Mouse (Mus musculus): ENCODE results near the gene Ggta1.

The Ggta1 gene

GRCm38 (mm10) chr2:35440480-35440879 is 22.6 kb downstream of the Ggta1 start:
- no peak for DNase-seq (ENCODE audit: low spot score in 2 of 2)

DNA sequence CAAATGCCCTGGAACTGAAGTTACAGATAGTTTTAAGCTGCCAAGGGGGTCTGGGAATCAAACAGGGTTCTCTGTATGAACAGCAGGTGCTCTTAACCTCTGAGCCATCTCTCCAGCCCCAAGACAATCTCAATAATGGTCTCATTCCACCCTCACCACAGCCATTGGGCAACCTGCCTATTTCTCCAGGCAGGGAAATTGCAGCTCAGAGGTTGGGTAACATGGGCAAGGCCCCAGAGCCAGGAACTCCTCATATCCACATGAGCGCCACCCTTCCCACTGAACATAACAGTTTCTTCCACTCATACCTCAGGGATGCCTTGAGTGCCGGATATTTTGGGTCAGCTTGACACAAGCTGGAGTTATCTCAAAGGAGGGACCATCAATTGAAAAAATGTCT is 25.2 kb downstream of the Ggta1 start:
- no peak for DNase-seq (ENCODE audit: low spot score in 2 of 2)

- DNase-seq (ENCODE audit: low spot score in 2 of 2), result no peak
Observed at GRCm38 (mm10) chr2:35434576-35435123, 28.4 kb downstream of the Ggta1 start.

- DNase-seq (ENCODE audit: low spot score in 2 of 2), result no peak
Observed at GRCm38 (mm10) chr2:35433428-35433827, 29.6 kb downstream of the Ggta1 start.

GRCm38 (mm10) chr2:35432472-35432871 is 30.6 kb downstream of the Ggta1 start:
- DNase-seq (ENCODE audit: low spot score in 2 of 2), result no peak

DNA sequence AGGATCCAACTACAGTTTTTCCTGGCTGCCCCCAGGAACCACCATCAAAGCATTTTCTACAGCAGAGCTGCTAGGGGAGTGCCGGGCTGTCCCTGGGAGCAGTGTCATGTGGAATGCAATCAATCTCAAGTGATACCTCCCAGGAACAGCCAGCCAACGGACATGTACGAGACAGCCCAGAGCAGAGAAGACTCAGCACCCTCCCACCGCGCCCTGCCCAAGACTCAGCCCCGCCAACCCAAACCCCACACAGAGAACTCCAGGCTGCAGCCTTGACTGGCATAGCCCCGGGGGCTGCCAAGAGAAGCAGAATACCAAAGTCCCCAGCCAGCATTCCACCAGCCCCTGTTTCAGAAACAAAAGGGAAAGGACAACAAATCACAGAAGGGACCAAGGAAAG is 31.0 kb downstream of the Ggta1 start:
- no peak for DNase-seq (ENCODE audit: low spot score in 2 of 2)

- DNase-seq (ENCODE audit: low spot score in 2 of 2), result no peak
Observed at GRCm38 (mm10) chr2:35430806-35431205, 32.2 kb downstream of the Ggta1 start.

DNA sequence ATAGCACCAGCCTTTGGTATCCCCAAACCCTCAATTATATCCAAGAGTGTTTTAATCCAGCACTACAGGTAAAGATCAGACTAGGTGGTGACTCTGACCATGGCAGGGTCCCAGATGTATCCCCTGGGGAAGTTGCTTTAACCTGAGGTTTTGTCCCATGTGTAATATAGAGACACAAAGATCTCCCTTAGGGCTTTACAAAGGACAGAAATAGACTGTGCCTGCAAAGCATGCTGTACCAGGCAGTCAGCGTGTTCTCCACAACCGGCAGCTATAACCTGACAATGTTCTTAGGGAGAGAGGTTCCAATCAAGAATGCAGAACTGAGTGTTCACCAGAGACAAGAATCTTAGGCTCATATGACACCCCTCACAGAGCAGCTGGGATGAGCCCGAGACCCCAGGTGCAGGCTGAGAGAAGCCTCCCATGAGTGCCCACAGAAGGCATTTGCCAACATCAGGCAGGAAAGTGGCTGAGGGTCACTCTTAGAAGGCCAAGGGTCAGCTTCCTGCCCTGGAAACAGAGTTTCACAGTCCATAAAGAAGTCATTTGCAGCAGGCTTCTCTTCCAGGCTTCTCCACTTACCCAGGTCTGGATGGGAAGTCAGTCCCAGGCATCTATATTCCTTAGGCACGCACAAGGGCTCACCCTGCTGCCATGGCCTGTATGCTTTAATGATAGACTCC is 34.3 kb downstream of the Ggta1 start:
- no peak for DNase-seq (ENCODE audit: low spot score in 2 of 2)

DNA sequence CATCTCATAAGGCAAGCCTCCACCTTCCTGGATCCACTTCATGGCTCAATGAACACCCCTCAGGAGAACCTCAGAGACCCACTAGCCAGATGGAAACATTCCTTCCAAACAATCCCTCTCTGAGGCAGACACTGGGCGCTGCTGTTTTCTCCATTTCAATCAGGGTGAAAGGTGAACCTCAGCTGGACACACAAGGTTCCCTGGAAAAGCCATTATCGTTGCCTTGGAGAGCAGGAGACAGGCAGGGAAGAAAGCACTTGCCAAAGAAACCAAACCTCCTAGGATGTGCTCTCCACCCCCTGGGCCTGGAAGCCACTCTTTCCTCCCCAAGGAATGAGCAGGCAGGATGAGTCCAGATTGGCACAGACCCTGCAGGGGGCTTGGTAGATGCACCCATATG is 35.5 kb downstream of the Ggta1 start:
- no peak for DNase-seq (ENCODE audit: low spot score in 2 of 2)

GRCm38 (mm10) chr2:35423711-35424339 is 39.2 kb downstream of the Ggta1 start:
- DNase-seq (ENCODE audit: low spot score in 2 of 2), result no peak

- no peak for DNase-seq (ENCODE audit: low spot score in 2 of 2)
Observed at GRCm38 (mm10) chr2:35422384-35422783, 40.6 kb downstream of the Ggta1 start.

DNA sequence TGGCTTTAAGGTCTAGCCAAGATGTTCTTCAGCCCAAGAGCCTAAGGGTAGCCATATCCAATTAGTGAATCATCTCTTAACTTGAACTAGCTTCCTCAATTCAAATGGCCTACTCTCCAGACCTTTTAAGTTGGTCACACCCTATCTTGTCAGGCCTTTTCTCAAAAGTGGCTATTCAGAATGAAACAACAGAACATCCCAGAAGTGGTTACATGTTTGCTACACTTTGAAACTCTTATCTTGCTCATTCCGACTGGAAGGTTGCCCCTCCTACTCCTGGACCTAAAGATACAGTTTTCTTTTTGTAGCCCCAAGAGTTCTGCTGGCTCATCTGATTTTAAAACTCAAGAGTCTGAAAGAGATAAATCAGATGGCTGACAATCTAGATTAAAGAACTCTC is 42.4 kb downstream of the Ggta1 start:
- DNase-seq (ENCODE audit: low spot score in 2 of 2), result no peak

DNA sequence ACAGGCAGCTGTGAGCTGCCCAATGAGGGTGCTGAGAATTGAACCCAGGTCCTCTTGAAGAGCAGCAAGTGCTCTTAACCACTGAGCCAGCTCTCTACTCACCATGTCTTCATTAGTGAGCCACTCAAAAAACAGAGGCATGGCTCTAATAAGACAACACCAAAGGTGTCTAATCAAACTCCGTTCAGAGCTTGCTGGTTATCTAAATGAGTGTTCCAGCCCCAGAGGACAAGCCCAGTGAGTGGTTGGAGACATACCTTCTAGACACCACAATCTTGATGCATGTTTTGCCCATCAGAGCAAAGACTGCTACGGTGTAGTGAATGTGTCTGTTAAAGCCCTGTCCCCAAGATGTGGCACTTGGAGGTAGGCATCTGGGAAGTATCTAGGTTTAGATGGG is 43.4 kb downstream of the Ggta1 start:
- DNase-seq (ENCODE audit: low spot score in 2 of 2), result no peak

DNA sequence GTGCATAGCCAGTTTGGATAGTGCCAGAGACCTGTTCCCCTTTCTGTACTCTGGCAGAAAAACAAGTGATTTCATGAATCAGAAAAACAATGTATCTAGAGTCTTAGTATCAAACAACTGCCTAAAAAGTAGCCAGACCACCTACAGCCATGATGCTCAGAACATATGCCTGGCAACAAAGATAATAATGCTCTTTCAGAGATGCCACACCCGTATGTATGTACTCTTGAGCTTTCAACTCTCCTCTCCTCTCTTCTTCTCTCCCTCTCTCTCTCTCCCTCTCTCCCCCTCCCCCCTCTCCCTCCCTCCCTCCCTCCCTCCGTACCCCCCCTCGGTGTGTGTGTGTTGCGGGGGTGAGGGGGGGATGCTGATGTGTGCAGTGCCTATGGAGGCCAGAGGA is 43.8 kb downstream of the Ggta1 start:
- DNase-seq (ENCODE audit: low spot score in 2 of 2), result no peak

- no peak for DNase-seq (ENCODE audit: low spot score in 2 of 2)
Observed at GRCm38 (mm10) chr2:35417231-35417630, 45.8 kb downstream of the Ggta1 start.

DNA sequence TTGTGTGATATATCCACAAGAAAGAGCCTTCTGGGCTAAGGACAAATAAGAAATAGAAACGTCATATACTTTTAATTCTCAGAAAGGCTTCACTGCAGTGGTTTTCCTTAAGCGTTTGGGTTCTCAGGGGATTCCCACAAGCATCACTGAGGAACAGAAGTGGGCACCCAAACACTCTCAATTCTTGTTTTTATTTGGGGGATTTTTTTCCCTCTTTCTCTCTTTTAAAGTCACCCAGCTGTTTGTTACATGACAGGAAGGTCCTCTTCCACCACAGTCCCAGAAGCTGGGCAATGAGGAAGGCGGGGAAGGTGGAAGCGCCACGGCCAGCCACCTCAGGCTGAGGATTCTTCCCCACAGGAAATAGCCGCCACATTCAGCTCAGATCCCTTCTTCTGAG is 46.6 kb downstream of the Ggta1 start:
- no peak for DNase-seq (ENCODE audit: low spot score in 2 of 2)

- no peak for DNase-seq (ENCODE audit: low spot score in 2 of 2)
Observed at GRCm38 (mm10) chr2:35412810-35413209, 50.2 kb downstream of the Ggta1 start.

DNA sequence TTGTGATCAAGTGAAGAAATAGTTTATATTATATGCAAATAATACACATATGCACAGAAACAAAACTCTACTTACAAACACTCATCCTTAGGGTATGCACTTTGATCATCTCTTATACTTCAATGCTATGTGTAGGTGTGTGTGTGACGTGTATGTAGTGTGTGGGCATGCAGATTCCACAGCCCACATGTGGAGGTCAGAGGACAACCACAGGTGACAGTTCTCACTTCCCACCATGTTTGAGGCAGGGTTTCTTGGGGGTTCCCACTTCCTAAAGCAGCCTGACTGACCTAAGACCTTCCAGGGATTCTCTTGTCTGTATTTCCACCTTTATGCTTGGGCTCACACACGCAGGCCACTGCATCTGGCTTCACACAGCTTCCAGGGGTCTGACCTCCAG is 50.8 kb downstream of the Ggta1 start:
- DNase-seq (ENCODE audit: low spot score in 2 of 2), result no peak

GRCm38 (mm10) chr2:35411640-35412190 is 51.3 kb downstream of the Ggta1 start:
- no peak for DNase-seq (ENCODE audit: low spot score in 2 of 2)

- DNase-seq (ENCODE audit: low spot score in 2 of 2), result no peak
Observed at GRCm38 (mm10) chr2:35409466-35409865, 53.6 kb downstream of the Ggta1 start.

- no peak for DNase-seq (ENCODE audit: low spot score in 2 of 2)
Observed at GRCm38 (mm10) chr2:35408409-35409110, 54.5 kb downstream of the Ggta1 start.

GRCm38 (mm10) chr2:35407878-35408277 is 55.2 kb downstream of the Ggta1 start:
- DNase-seq (ENCODE audit: low spot score in 2 of 2), result no peak

GRCm38 (mm10) chr2:35407266-35407665 is 55.8 kb downstream of the Ggta1 start:
- DNase-seq (ENCODE audit: low spot score in 2 of 2), result no peak

All from frontal cortex, postnatal 10 days (tissue).